Mouse (Mus musculus) c-Kit-positive CD71-positive TER-119-negative erythroid progenitor cells, embryonic 14.5 days (primary cell): ENCODE data around the gene Wdfy4.

Experiments used
- DNase-seq: peaks from one replicate; pipeline ENCODE4 v3.0.0-alpha.2; 2013; ENCODE audit warnings: low read depth

Wdfy4 gene

DNA sequence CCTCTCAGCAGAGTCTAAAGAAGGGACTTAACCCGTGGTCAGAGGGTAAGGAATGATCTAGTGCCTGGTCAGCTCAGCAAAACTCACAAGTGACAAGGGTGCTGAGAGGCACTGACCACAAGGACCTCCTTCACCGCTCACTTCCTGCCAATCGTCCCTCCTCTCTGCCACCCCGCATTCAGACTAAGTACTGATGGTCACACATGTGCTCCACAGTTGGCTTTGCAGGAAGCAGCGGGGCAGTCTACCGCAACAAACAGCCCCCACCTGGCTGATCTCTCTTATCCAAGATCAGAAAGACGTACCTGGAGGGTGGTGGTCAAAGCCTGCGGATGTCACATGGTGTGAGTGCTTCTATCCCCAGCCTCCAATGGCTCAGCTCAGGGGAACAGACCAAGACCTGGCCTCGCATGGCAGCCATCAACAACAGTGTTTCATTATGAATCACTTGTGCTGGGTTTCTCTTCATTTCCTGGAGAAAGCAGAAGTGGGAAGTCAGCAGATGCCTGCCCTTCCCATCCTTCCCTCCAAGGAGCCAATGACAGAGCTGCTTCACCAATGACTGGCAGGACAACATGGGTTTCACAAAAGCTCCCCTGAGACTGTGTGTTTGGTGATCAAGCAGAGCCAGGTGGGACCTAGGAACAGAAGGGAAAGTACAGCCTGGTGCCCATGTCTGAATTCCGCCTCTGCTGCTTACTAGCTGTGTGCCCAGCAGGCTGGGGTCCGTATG, at the start of gene Wdfy4:
Wdfy4 (minus strand) TSS at position 441 of the 733 bp plus-strand sequence.
- DNase-seq: peak; percentile 2

GRCm38 (mm10) chr14:33232048-33232447, 46.7 kb upstream of the Wdfy4 start:
- no peak for DNase-seq

GRCm38 (mm10) chr14:33231311-33231710, 46.0 kb upstream of the Wdfy4 start:
- DNase-seq: no peak

- no peak for DNase-seq
Observed at GRCm38 (mm10) chr14:33230672-33231071, 45.4 kb upstream of the Wdfy4 start.

DNA sequence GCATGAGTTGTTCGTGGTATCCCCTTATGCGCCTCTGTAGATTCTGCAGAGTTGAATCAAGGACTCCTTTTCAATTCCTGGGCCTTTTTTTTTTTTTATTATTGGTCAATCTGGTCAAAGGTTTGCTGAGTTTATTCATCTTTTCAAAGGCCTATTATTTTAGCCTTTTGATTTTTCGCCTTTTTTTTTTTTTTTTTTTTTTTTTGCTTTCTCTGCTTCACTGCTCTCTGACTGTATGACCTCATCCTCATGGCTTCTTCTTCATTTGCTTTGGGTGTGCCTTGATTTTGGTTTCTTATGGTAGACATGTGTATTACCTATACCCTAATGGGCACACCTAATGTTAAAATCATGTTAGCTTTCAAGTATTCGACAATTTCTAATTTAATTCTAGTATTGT, 39.9 kb upstream of the Wdfy4 start:
- no peak for DNase-seq

DNA sequence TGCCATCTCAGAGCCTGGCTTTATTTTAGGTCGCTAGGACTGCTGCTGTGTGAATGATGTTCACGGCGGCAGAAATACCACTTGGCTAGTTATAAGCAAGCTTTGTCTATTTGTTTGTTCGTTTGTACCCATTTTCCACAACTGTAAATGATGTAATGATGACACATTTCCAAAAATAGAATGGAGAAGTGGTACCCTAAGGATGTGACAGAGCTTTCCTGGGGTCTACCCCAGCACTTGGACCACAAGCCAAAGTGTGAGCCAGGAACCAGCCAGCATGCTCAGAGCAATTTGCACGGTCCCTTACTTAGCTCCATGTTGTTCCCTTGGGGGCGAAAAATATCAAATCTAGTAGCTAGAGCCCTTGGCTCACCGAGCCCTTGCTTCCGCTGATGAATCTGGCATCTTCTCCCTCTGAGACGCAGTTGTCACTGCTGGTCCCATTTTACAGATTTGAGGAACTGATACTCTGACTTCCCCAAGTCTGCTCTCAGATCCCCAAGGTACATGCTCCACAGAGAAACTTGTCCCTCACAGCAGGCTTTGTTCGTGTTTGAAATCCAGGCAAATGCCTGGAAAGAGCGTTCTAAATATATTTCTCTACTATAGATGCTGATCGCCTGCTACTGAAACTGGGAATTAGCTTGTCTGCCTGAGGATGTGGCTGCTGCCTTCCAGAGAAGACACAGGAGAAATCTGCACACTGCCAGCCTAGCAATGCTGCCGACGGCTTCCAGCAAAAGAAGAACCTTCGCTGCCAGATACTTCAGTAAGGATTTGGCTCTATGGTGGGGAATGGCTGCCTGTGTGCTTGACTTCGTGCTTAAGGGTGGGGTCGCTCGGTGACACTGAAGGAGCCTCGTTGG, 31.3 kb upstream of the Wdfy4 start:
- no peak for DNase-seq

GRCm38 (mm10) chr14:33215163-33215562, 29.9 kb upstream of the Wdfy4 start:
- no peak for DNase-seq

GRCm38 (mm10) chr14:33214767-33215128, 29.4 kb upstream of the Wdfy4 start:
- no peak for DNase-seq

DNA sequence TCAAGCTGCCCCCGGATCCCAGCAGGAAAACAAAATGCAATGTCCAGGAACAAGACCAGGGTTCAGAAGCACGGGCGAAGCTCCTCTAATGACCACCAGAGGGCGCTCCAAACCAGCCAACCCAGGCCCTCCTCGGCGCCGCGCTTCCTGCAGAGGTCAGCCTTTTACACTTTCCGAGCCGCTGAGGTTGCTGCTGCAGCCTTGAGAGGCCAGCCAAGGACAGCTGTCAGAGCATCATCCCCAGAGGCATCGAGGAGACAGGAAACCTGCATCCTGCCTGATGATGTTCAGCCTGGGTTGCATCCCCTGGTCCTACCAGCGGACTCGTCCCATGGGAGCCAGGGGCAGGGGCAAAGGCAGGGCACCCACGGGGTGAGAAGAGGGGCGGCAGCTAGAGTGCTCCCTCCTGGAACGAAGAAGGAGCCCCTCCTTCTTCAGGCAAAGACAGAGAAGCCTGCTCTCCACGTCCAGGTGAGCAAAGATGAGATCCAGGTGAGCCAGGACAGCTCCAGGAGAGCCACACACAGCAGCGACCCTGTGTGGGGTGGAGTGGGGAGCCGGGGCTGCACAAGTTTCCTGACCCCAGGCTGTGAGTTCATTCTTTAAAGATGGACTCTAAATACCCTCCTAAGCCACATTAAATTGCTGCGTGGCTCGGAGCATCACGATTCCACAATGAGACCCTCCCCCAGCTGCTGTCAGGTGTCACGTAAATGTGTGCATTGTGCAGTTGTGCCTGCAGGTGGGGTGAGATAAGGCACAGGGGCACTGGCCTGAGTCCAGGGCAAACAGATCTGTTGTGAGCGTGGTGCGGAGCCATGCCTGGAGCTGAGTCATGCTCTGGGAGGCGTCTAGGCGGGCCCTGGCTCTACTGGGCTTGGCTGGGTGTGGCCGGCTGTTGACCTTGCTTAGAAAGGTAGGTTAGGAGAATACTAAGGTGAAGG, 28.8 kb upstream of the Wdfy4 start, which contains the start of gene Arhgap22:
Arhgap22 (plus strand) TSS at position 204 of the 944 bp plus-strand sequence.
- peak; percentile 54 for DNase-seq

- no peak for DNase-seq
Observed at GRCm38 (mm10) chr14:33212958-33213309, 27.6 kb upstream of the Wdfy4 start.

DNA sequence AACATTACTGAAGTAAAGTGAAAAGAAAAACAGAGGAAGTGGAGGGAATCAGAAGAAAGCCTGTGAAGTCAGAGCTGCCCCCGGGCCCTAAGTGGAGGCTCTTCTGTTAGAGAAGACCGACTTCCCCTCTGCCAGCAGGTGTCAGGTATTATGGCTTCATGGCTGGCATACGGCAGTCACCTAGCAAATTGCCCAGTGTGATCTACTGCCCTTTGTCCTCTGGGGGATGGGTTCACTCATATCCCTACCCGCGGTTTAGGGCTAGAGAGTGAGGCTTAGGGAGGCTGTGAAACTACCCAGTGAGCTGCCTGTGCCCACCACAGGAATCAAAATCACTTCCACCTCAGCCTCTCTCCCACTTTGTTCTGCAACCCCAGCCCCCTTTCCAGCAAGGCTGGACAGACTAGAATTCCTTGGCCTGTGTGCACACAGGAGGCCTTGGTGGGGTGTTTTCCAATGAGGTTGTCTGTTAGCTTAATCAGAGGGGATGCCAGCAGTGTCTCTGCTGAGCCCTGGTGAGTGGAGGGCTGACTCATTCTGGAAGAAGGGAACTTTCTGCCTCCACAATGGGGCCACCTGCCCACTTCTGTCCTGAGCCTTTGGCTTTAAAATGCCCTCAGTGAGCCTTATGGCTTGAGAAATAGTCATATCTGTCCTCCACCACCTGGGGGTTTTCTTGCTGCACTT, 27.1 kb upstream of the Wdfy4 start:
- no peak for DNase-seq

DNA sequence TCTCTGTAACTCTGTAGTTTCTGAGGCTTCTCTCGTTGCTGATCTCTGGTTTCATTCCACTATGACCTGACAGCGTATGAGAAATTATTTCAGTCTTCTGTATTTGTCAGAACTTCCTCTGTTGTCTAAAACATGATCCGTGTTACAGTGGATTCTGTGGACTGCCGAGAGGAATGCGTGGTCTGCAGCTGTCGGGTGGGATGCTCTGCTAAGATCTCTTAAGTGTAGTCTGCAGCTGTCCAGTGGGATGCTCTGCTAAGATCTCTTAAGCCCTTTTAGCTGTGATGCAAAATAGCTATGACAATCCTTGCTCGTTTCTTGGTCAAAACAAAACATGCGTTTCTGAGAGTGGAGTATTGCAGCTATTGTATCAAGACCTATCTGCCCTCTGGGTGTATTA, 25.5 kb upstream of the Wdfy4 start:
- no peak for DNase-seq

DNA sequence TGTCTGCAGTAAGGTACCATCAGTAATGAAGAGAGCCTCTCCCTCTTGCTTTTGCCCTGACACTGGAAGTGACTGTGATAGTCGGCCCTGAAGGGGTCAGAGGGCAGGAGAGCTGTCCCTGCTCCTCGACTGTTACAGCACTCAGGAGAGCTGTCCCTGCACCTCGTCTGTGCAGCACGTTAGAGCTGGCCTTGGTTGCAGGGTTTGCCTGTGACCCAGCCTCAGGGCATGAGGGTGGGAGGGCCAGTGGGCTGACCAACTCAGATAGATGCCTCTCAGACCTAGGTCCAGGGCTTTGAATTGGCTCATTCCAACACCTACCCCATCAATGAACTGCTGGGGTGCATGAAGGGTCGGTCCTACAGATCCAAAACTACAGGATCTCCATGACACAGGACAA, 23.0 kb upstream of the Wdfy4 start:
- no peak for DNase-seq

- peak; percentile 19 for DNase-seq
Observed at GRCm38 (mm10) chr14:33207011-33207410, 21.7 kb upstream of the Wdfy4 start.

DNA sequence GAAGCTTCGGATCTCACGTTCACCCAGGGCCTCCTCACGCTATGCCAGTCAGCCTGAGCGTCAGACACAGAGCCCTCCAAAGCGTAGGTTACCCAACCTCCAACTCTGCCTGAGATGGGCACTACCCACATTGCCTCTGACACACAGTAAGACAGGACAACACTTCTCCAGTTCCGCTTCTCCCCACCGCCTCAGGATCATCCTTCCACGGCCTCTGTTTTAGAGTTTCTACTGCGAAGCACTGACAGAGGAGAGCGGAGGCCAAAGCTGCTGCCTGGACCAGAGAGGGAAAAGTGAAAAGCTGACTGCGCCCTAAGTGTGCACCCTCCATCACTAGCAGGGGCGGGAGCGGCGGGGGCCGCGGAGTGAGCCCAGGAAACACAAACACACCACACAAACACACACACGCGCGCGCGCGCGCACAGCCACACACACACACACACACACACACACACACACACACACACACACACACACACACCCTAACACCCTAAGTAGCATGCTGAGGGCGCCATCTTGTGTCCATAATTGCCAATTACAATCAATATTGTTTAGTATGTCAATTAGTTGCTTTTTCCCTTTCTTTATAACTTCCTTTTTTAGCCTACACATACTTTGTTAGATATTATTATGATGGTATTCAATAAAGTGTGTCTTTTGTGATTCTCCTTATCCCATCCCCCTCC, 20.1 kb upstream of the Wdfy4 start:
- no peak for DNase-seq

DNA sequence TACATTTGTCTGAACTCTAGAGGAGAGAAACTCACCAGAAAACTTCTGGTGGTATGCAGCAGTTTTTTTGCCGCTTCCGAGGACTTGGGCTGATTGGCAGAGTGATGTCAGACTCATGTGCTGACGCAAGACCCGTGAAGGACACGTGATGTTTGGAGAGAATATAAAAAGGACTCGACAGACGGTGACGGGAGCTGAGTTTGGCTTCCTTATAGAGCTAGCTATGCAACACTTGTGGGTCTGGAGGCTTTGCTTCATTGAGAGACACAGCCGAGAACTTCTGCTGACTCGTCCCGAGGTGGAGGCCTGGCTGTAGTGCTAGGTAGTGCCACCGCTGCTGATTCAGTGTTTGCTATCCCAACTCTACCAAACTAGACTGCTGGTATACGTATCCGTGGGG, 18.5 kb upstream of the Wdfy4 start:
- DNase-seq: no peak

- no peak for DNase-seq
Observed at GRCm38 (mm10) chr14:33202885-33203284, 17.6 kb upstream of the Wdfy4 start.

GRCm38 (mm10) chr14:33202161-33202560, 16.9 kb upstream of the Wdfy4 start:
- DNase-seq: no peak

GRCm38 (mm10) chr14:33194241-33194640, 8.9 kb upstream of the Wdfy4 start:
- no peak for DNase-seq

DNA sequence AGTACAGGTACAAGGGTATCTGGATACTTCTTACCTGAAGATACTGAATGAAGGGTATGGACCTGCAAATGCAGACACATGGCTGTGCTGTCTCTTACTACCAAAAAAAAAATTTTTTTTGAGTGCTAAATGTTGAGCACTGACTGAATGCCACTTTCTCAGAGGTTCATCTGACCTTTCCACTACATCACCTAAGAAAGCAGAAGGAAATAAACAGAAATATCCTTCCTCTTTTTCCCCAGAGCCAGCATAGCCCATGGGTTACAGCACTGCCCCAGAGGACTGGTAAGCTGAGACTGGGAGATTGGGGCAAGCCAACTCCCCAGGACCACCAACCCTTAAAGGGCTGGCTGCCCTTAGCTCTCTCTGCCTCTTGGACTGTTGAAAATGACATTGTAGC, 8.5 kb upstream of the Wdfy4 start:
- no peak for DNase-seq

DNA sequence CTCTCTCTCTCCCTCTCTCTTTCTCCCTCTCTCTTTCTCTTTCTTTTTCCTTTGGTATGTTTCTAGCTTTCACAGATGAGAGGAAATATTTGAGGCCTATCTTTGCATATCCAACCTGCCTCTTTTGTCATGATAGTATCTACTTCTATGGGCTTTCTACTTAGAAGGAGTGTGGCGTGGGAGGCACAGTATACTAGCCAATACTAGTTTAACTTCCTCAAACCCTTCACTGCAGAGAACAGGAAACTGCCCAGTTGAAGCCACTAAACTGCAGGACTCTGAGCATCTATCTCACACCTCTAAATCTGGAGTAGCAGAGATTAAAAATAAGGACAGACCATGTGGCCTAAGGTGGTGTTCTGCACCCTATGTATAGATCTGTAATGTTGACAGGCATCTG, 5.3 kb upstream of the Wdfy4 start:
- DNase-seq: no peak
